Mouse (Mus musculus) embryonic facial prominence, embryonic 15.5 days (tissue): ENCODE results near the gene Rplp0. TPM values are rescaled to one million over a fixed set of nuclear protein-coding genes. Genes with fewer than 3 reads are reported as not detected.

Source experiments
- ATAC-seq: fragments of 200-750 bp; cut with Nextera tagmentation; 2 replicates; pipeline ENCODE4 v1.8.0; 2017; ENCODE audit warnings: low read depth, moderate TSS enrichment; ENCODE audit not compliant: insufficient number of reproducible peaks, low FRiP score, low TSS enrichment
- H3K27ac ChIP-seq: fragments of 300-500 bp; sonication (generic); replicated peaks from 2 replicates; pipeline ENCODE4 v1.5.1; 2015; ENCODE audit warnings: mild to moderate bottlenecking, inconsistent platforms
- H3K27me3 ChIP-seq: fragments of 300-500 bp; sonication (generic); 2 replicates; pipeline ENCODE4 v1.6.1; 2015; ENCODE audit warnings: inconsistent platforms
- H3K36me3 ChIP-seq: fragments of 300-500 bp; sonication (generic); 2 replicates; pipeline ENCODE4 v1.6.1; 2015; ENCODE audit warnings: mild to moderate bottlenecking, inconsistent platforms
- H3K4me1 ChIP-seq: fragments of 300-500 bp; sonication (generic); 2 replicates; pipeline ENCODE4 v1.6.1; 2015; ENCODE audit warnings: inconsistent platforms
- H3K4me2 ChIP-seq: fragments of 300-500 bp; sonication (generic); replicated peaks from 2 replicates; pipeline ENCODE4 v1.6.1; 2015; ENCODE audit warnings: mild to moderate bottlenecking, inconsistent platforms
- H3K4me3 ChIP-seq: fragments of 300-500 bp; sonication (generic); replicated peaks from 2 replicates; pipeline ENCODE4 v1.5.1; 2015; ENCODE audit warnings: mild to moderate bottlenecking, inconsistent platforms
- H3K9ac ChIP-seq: fragments of 300-500 bp; sonication (generic); 2 replicates; pipeline ENCODE4 v1.6.1; 2015; ENCODE audit warnings: inconsistent platforms
- H3K9me3 ChIP-seq: fragments of 300-500 bp; sonication (generic); replicated peaks from 2 replicates; pipeline ENCODE4 v1.6.1; 2016; ENCODE audit warnings: inconsistent platforms
- WGBS: fragments of 180-500 bp; shearing (Covaris S2); methylation state at CpG from one replicate; pipeline ENCODE4 v1.1.7; 2015; 5-methylcytosine and 5-hydroxymethylcytosine counted together
- polyA plus RNA-seq: library from polyadenylated mRNA; unstranded; fragments of >200 nt; fragmentation: Nextera tagmentation; extraction: Ambion mirVana; gene quantifications from 2 replicates; pipeline ENCODE4 v1.2.1, GENCODE M21; 2015

Rplp0 gene
- polyA plus RNA-seq, 1 experiment from 2014 or later, result 1,780 TPM

DNA sequence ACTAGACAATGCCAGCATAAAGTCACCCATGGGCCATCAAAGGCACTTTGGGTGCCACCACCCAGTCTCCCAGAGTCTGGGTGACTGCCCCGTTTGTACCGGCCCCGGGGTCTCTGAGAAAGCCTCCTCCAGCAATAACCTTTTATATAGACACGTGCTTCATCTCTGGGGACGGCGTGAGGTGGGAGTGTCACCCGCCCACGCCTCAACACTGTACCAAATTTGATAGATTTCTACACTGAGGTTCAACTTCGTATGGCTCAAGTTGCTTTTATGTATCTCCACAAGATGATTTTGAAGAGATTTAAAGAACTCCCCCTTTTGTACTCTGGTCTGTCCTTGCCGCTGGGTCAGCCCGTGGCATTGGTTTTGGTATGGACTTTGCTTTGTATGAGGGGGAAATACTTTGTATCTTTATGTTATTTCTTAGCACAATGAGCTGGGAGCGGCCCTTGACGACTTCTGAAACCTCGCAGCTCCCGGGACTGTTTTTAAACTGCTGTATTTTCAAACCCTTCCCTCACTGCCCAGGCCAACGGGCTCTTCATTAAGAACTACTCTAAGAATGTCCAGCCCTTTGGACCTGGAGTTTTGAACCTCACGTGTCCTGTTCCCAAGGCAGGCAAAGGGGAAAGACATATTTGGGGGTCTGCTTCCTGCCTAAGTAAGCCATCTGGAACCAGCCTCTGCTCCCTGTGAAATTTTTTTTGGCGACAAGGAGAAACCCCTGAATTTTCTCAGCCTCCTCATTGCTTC lies 4.6 kb upstream of the Rplp0 start:
- WGBS, result 89% methylated on average over 18 of the region's 18 CpGs
- no peak for ATAC-seq
- no peak overlapping the region for H3K9ac ChIP-seq
- no peak overlapping the region for H3K4me2 ChIP-seq
- H3K9me3 ChIP-seq, result no peaks in the 10 kb centered on the region
- no peak overlapping the region for H3K27ac ChIP-seq
- no peak overlapping the region for H3K4me3 ChIP-seq
- H3K4me1 ChIP-seq, result peaks cover 9% of the 10 kb centered on the region; the same call in 1 of the 2 replicates
- peaks cover 39% of the 10 kb centered on the region for H3K36me3 ChIP-seq
- no peaks in the 10 kb centered on the region for H3K27me3 ChIP-seq

DNA sequence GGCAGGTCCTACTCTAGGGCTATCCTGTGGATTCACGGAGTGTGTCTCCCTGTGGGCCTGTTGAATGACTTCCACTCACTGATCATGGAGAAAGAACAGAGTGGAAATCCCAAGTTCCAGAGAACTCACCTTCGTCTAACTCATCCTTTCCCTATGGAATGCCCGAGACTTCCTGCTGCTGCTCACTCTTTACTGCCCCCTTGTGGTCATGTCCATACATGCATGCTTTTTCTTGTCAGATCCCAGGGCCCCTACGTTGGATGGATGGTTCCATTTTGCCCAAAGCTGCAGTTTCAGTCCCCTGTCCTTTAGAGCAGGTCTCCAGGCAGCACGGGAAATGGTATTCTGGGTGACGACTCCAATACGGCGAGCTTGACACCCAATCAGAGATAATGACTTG lies 3.0 kb upstream of the Rplp0 start:
- Histone ChIP-seq H3K27me3 (no peaks in the 10 kb centered on the region), H3K9me3 (no peaks in the 10 kb centered on the region), H3K4me3 (no peak overlapping the region), H3K4me1 (peaks cover 20% of the 10 kb centered on the region), H3K4me2 (no peak overlapping the region), H3K9ac (no peak overlapping the region), H3K36me3 (peaks cover 37% of the 10 kb centered on the region), H3K27ac (peak overlapping the region; percentile 40; the same call in 1 of the 2 replicates)
- no peak for ATAC-seq
- 10% methylated on average over 8 of the region's 8 CpGs for WGBS

DNA sequence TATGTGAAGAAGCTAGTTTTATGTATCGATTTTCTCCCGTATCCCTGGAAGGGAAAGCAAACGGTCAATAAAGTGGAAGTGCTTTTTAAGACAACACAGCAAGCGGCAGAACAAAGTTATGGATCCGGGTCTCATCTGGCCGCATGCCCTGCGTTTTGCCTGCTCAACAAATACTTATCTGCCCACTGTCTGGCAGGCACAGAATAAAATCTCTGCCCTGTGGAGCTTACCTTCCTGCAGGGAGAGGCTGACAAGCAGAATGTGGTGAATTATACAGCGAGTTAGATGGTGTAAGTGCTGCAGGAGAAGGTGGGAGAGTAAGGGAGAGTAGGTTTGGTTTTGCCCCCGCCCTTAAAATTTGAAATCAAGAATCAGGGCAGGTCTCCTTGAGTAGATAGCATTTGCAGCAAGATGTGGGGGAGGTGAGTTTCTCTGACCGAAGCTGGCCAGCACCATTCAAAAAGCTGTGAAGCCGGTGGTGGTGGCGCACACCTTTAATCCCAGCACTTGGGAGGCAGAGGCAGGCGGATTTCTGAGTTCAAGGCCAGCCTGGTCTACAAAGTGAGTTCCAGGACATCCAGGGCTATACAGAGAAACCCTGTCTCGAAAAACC lies 979 bp upstream of the Rplp0 start:
- H3K4me3 ChIP-seq, result no peak overlapping the region
- H3K4me2 ChIP-seq, result no peak overlapping the region
- H3K4me1 ChIP-seq, result peaks cover 28% of the 10 kb centered on the region
- H3K36me3 ChIP-seq, result peaks cover 38% of the 10 kb centered on the region
- H3K9me3 ChIP-seq, result no peaks in the 10 kb centered on the region
- no peaks in the 10 kb centered on the region for H3K27me3 ChIP-seq
- H3K27ac ChIP-seq, result no peak overlapping the region
- ATAC-seq, result no peak
- no peak overlapping the region for H3K9ac ChIP-seq
- WGBS, result 90% methylated on average over 14 of the region's 14 CpGs

DNA sequence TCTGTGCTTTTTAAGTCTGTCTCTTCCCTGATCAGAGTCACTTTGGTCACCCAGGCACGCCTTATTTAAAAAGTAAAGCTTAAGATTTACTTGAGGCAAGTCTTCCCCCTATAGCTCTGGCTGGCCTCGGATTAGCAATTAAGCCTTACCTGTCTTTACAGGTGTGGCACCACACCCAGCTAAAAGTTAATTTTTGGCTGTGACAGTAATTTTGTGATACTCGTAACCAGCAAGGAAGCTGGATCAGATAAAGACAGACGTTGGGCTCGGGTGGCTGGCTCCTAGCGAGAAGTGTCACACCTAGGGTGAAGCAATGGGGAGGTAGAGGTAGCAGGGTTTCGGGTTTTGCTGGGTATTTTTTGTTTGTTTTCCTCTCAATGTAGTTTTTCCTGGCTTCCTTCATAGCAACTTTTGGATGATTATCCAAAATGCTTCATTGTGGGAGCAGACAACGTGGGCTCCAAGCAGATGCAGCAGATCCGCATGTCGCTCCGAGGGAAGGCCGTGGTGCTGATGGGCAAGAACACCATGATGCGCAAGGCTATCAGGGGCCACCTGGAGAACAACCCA lies 1.2 kb downstream of the Rplp0 start:
- no peak for ATAC-seq
- 29% methylated on average over 13 of the region's 13 CpGs for WGBS
- H3K9ac ChIP-seq, result peak overlapping the region; percentile 94
- H3K4me1 ChIP-seq, result peaks cover 42% of the 10 kb centered on the region
- H3K4me3 ChIP-seq, result peak overlapping the region; percentile 82
- peak overlapping the region; percentile 91 for H3K27ac ChIP-seq
- no peaks in the 10 kb centered on the region for H3K9me3 ChIP-seq
- H3K36me3 ChIP-seq, result peaks cover 34% of the 10 kb centered on the region
- peak overlapping the region; percentile 58 for H3K4me2 ChIP-seq
- H3K27me3 ChIP-seq, result no peaks in the 10 kb centered on the region

DNA sequence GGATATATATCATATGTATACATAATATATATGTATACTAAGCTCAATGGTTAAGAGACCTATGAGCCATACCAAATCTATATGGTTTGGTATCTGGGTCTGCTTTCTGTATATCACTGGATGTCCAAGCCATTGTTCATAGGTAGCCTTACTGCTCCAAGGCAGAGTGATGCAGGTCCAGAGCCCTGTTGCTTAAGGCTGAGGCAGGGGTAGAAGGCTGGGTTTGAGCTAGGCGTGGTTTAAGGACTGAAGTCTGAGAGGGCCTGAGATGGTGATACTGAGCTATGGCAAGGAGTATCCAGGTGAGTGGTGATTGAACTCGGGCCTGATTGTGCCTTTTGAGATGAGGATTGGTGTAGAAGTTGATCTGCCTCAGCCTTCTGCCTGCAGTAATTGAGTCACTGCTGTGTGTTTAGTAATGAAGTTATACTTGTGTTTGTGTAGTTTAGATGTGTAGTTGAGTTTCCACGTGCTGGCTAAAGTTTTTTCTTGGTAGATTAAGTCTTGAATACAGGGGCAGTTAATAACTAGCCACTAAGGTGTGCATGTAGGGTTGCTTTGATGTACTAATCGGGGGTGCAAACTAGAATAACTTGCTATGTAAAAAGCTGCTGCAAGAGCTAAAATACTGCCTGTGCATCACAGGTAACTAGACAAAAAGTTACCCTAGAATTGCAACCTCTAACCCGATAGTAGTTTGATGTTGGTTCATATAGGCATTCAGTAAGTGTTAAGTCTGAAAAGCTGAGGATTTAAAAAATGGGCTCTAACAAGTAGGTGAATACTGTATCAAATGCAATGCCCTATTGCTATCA lies 4.7 kb downstream of the Rplp0 start:
- WGBS, result 39% methylated on average over 5 of the region's 5 CpGs
- no peaks in the 10 kb centered on the region for H3K9me3 ChIP-seq
- no peak for ATAC-seq
- H3K4me1 ChIP-seq, result peaks cover 47% of the 10 kb centered on the region
- H3K9ac ChIP-seq, result no peak overlapping the region
- peak overlapping the region; percentile 73; the same call in 1 of the 2 replicates for H3K4me2 ChIP-seq
- H3K36me3 ChIP-seq, result peaks cover 37% of the 10 kb centered on the region
- no peaks in the 10 kb centered on the region for H3K27me3 ChIP-seq
- H3K4me3 ChIP-seq, result peak overlapping the region; percentile 96
- H3K27ac ChIP-seq, result peak overlapping the region; percentile 73; the same call in 1 of the 2 replicates

DNA sequence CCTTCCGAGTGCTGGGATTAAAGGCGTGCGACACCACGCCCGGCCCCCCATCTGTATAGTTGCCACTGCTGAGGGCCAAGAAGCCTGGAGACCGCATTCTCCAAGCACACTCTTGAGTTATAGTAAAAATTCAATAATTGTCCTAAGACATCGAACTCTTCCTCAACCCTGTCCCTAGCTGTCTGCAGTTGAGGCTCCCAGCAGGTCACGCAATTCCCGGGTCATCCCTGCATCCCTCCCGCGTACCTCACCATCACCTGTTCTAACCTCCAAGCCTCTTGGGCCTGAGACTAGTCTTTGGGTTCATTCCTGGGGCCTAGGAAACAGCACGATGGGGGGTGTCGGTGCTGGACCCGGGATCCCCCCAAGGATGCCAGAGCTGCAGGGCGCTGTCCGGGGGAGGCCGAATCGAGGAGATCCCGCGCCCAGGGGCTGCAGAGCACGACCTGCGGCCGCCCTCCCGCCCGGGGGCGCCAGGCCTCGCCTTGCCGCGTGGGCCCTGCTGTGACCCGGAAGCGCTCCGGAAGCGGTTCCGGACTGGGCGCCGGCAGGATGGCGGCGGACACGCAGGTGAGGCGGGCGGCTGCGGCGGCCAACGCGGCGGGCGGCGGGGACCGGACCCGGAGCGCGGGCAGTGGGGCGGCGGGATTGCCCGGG lies 5.6 kb downstream of the Rplp0 start, which contains the start of gene Gcn1l1:
Gene Gcn1l1, plus strand, starts transcription at position 518 of the 657 bp plus-strand sequence.
- Histone ChIP-seq H3K9ac (peak within 1 kb of the TSS; percentile 87), H3K9me3 (no peaks in the 10 kb centered on the region), H3K4me1 (peaks cover 52% of the 10 kb centered on the region), H3K27me3 (no peaks in the 10 kb centered on the region), H3K36me3 (peaks cover 37% of the 10 kb centered on the region), H3K4me2 (peak within 1 kb of the TSS; percentile 73), H3K27ac (peak within 1 kb of the TSS; percentile 73), H3K4me3 (peak within 1 kb of the TSS; percentile 96)
- peak; percentile 87 for ATAC-seq
- 2% methylated on average over 55 of the region's 55 CpGs for WGBS

DNA sequence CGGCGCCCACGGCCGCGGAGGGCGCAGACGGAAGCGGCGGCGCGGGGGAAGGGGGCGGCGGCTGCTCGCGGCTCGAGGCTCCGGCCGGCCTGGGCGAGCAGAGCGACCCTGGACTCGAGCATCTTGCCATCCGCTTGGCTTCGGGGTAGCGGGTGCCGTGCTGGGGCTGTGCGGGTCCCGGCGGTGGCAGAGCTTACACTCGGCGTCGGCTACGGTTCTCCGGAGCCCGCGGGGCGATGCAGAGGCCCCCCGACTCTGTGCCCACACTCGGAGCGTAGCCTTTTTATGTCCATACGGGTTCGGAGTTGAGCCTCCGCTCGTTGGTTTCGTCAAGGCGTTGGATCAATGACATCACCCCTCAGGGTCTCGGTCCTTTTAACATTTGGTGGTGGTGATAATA lies 6.1 kb downstream of the Rplp0 start:
- Histone ChIP-seq H3K36me3 (peaks cover 37% of the 10 kb centered on the region), H3K9ac (peak overlapping the region; percentile 87), H3K4me1 (peaks cover 49% of the 10 kb centered on the region), H3K4me3 (peak overlapping the region; percentile 96), H3K4me2 (peak overlapping the region; percentile 73), H3K27ac (peak overlapping the region; percentile 73), H3K27me3 (no peaks in the 10 kb centered on the region), H3K9me3 (no peaks in the 10 kb centered on the region)
- WGBS, result 0% methylated on average over 40 of the region's 46 CpGs
- peak; percentile 41; the same call in 1 of the 2 replicates for ATAC-seq

DNA sequence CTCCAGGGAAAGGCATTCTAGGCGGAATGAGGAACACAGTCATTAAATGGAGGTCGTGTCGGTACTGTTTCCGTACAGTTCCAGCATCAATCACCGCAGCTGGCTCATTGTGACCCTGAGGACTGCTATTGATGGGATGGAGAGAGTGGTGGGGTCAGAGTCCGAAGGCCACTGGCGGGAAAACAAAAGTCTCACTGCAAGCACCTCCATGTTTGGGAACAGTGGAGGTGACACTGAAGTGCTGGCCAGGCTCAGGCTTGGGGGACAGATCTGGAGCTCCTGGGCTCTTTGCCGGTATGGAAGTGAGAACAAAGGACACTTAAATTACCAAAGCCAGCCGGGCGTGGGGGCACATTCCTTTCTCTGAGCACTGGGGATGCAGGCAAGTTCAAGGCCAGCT lies 9.4 kb downstream of the Rplp0 start:
- H3K4me2 ChIP-seq, result no peak overlapping the region
- H3K9ac ChIP-seq, result no peak overlapping the region
- H3K27ac ChIP-seq, result no peak overlapping the region
- whole genome bisulfite sequencing, result 49% methylated on average over 10 of the region's 10 CpGs
- peaks cover 40% of the 10 kb centered on the region for H3K4me1 ChIP-seq
- H3K27me3 ChIP-seq, result no peaks in the 10 kb centered on the region
- no peaks in the 10 kb centered on the region for H3K9me3 ChIP-seq
- no peak for ATAC-seq
- no peak overlapping the region for H3K4me3 ChIP-seq
- H3K36me3 ChIP-seq, result peaks cover 35% of the 10 kb centered on the region

DNA sequence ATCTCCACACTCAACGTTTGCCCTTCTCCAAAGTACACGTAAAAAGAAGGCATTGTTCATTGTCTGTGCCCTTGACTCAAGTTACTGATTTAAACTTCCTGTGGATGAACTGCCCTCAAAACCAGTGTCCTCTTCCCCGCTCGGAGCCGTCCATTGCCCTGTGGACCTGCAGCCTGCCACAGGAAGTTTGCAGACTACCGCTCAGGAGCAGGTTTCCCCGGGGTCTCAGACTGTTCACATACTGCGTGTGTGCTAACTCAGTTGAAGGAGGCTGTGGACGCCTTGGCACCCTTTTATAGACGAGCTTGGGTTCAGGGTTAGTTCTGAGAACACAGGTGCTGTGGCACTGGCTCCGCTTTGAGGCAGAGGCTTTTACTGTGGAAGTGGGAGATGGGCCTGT lies 10.0 kb downstream of the Rplp0 start:
- WGBS, result 53% methylated on average over 11 of the region's 11 CpGs
- no peak for ATAC-seq

DNA sequence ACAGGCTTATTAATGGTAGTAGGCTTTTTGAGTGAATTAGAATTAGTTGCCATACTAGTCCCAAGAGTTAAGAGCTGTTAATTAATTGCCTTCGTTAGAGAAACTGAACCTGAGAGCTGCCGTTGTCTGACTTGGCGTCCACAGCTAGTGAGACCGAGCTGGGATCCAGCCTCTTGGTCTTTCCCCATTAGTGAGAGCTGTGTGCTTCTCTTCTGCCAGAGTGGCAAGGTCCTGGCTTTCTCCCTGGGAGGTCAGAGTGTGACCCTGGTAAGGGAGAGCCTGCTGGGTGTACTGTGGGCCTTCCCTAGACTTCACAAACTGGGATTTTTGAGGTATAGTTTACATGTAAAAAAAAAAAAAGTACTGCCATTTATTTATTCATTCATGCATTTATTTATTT lies 10.5 kb downstream of the Rplp0 start:
- H3K4me2 ChIP-seq, result no peak overlapping the region
- no peaks in the 10 kb centered on the region for H3K27me3 ChIP-seq
- no peak for ATAC-seq
- no peak overlapping the region for H3K4me3 ChIP-seq
- 82% methylated on average over 4 of the region's 4 CpGs for WGBS
- H3K4me1 ChIP-seq, result peaks cover 31% of the 10 kb centered on the region
- no peaks in the 10 kb centered on the region for H3K9me3 ChIP-seq
- H3K36me3 ChIP-seq, result peaks cover 39% of the 10 kb centered on the region
- no peak overlapping the region for H3K9ac ChIP-seq
- H3K27ac ChIP-seq, result no peak overlapping the region

More for the DNA sequence above, 10.0 kb downstream of the Rplp0 start:
- Histone ChIP-seq H3K4me1 (peaks cover 34% of the 10 kb centered on the region), H3K27me3 (no peaks in the 10 kb centered on the region), H3K4me2 (no peak overlapping the region), H3K4me3 (no peak overlapping the region), H3K9ac (no peak overlapping the region), H3K27ac (0 out of 2 replicates have a peak overlapping the region, but pooled peaks have one; percentile 22), H3K9me3 (no peaks in the 10 kb centered on the region), H3K36me3 (peaks cover 35% of the 10 kb centered on the region)
